Mouse (Mus musculus) common myeloid progenitor, adult 5-6 weeks (primary cell): ENCODE results near the gene Alg1. TPM values are rescaled to one million over a fixed set of nuclear protein-coding genes. Genes with fewer than 3 reads are reported as not detected.
"Not testable (repeated sequence)": the region's sequence is repeated elsewhere in the genome, so short reads cannot be mapped to it uniquely, and the experiment has no call there.

ENCODE experiments used
- ATAC-seq: replicated peaks from 2 replicates; pipeline ENCODE4 v1.8.0; 2016; ENCODE audit warnings: low read depth, mild to moderate bottlenecking, moderate TSS enrichment, inconsistent platforms; ENCODE audit not compliant: poor library complexity, severe bottlenecking
- total RNA-seq: library from RNA; stranded (forward); fragments of 200-1000, 187-1606 nt; gene quantifications from 2 replicates; pipeline ENCODE4 v1.2.3, GENCODE M21; 2017

Alg1 gene
- total RNA-seq = 21.5 and 23.6 TPM in 2 replicates

- ATAC-seq = peak; percentile 96
These were observed at the start of gene Alg1 for GRCm38 (mm10) chr16:5233418-5234313. Gene Alg1 (plus strand): TSS chr16:5233621.

GRCm38 (mm10) chr16:5184101-5184500 is 49.3 kb upstream of the Alg1 start:
- no peak for ATAC-seq

DNA sequence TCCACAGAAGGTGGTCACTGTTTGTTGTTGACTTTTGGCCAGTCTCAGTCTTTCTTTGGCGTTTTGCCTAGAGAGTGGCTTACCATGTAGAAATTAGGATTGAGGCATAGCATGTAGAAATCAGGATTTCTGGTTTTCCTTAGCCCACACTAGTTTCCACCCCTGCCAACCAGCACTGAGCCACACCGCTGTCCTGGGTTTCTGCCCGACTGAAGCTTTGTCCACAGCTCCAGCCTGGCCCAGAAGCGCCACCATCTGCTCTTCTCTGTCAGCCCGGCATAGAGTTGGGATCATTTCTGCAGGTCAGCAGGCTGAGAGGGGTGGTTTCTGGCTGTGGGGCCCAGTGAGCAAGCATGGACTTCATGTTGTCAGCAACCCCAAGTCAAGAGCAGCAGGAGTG is 48.5 kb upstream of the Alg1 start:
- no peak for ATAC-seq

- ATAC-seq = no peak
These were observed 47.7 kb upstream of the Alg1 start for GRCm38 (mm10) chr16:5185691-5186090.

- no peak for ATAC-seq
These were observed 47.2 kb upstream of the Alg1 start for GRCm38 (mm10) chr16:5186234-5186633.

- ATAC-seq = peak; percentile 87
These were observed 38.3 kb upstream of the Alg1 start for GRCm38 (mm10) chr16:5195080-5195479.

GRCm38 (mm10) chr16:5202681-5203080 is 30.7 kb upstream of the Alg1 start:
- peak; percentile 66 for ATAC-seq

DNA sequence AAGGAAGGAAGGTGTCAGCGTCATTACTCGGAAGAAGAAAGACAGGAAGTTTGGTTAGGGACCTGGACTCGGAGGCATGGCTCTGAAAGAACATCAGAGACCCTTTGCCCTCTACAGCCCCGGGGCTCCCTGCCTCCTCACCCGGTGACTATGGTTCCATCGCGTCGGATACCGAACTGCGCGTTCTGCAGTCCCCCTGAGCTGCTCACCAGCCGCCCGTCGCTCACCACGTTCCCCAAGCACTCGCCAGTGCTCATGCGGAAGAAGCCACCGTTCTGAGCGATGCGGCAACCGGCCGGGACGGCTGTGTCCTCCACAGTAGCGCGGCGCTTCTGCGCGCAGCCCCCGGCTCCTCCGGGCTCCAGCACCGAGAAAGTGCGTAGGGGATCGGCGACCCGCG is 30.2 kb upstream of the Alg1 start:
- ATAC-seq = peak; percentile 18

- ATAC-seq = peak; percentile 79
These were observed 29.6 kb upstream of the Alg1 start, which contains the start of gene Nagpa for GRCm38 (mm10) chr16:5203668-5204433. Gene Nagpa (minus strand): TSS chr16:5204012.

DNA sequence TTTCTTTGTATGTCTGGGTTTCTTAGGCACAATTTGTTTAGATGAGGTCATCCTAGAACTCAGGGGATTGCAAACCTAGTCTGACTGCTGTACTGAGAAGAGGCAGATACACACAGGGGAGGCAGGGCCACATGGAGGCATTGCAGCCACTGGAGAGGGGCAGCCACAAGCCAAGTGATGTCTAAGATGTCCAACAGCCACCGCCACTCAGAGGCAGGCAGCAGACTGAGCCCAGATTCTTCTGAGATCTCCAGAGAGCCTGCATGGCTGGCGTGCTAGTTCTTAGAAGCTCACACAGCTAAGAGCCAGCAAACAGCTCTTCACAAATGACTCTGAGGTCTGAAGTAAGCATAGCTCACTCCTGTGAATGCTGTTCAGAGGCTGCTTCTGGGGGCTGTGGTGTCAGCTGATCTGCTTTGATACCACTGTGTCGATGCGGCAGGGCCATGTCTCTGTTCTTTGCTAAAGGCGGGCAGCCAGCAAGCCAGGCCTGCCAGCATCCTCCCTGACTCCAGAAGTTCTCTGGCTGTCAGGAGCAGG is 27.9 kb upstream of the Alg1 start:
- ATAC-seq = no peak

GRCm38 (mm10) chr16:5206051-5206450 is 27.4 kb upstream of the Alg1 start:
- no peak for ATAC-seq

GRCm38 (mm10) chr16:5210365-5210764 is 23.1 kb upstream of the Alg1 start:
- ATAC-seq = peak; percentile 94

GRCm38 (mm10) chr16:5212150-5212549 is 21.3 kb upstream of the Alg1 start:
- no peak for ATAC-seq

- no peak for ATAC-seq
These were observed 19.3 kb upstream of the Alg1 start for GRCm38 (mm10) chr16:5214126-5214525.

DNA sequence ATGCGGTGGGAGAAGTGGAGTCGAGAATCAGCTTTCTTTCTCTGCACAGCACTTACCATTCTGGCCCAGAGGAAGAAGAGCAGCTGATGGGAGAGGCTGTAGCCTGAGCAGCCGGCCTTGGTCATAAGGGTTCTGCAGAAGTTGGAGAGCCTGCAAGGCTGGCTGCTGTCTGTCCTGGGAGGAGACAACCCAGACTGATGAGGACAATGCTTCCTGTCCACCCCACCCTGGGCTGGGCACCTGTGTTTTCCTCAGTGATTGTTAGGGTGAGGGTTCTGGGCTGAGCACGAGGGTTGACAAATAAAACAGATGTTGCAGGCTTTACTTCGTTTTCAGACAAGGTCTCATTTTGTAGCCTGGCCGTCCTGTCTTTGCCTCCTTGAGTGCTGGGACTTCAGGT is 16.7 kb upstream of the Alg1 start:
- ATAC-seq = no peak

DNA sequence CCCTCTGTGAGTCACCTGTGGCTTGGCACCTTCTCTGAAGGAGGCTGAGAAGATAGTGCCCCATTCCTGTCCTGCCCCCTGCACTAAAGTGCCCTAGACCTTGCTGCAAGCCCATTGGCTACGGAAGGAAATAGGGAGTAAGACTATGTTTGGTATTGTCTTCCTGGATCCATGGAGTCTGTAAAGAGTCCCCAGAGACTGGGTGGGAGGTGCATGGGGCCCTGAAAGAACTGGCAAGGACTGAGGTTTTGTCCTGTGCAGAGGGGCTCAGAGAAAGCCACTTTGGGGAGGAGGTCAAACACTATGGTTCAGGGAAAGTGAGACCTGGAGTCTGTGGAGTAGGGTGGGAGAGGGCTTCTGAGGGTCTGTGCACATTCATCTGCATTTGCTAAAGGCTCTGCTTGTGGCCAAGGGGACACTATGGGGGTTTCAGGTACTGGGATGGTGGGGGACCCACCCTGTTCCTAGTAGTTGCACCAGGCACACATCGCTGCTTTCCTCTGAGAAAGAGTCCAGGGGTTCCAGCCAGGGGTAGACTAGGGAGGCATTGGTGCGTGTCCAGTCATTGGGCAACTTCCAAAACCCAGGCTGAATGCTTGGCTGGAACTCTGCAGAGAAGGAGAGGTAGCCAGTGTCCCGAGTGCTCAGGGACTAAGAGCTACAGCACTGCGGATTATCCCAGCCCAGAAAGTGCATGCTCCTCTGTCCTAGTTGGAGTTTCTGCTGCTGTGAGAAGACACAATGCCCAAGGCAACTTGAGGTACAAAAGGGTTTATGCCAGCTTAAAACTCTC is 15.9 kb upstream of the Alg1 start:
- ATAC-seq = no peak

DNA sequence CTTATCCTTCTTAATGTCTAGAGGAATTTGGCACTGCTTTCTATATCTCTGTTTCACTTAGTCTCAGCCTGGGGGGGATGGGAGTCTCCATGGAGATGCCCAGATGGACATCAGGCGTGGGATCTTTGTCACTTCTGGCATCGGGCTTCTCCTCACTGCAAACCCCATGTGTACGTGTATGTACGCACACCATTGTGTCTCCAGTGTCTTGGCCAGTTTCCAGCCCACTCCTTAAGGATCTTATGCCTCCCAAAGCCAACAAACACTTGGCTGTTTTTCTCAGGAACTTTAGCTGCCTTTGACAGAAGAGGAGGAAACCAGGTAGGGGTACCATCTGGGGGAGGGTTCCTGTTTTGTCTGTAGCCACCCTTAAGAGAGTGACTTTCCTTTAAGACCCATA is 12.0 kb upstream of the Alg1 start:
- no peak for ATAC-seq

GRCm38 (mm10) chr16:5222140-5222539 is 11.3 kb upstream of the Alg1 start, which contains the start of gene AU021092:
Gene AU021092 (minus strand): TSS chr16:5222299.
- no peak for ATAC-seq

- not testable (repeated sequence) for ATAC-seq
These were observed 6.9 kb upstream of the Alg1 start for GRCm38 (mm10) chr16:5226534-5226933.

- not testable (repeated sequence) for ATAC-seq
These were observed 5.9 kb upstream of the Alg1 start for GRCm38 (mm10) chr16:5227501-5227900.
